Mouse (Mus musculus): Measurements from ENCODE around the gene Mettl26.

- no peak for TF ChIP-seq FLI1 (IDR thresholded peaks at IDR 0.05; ENCODE audit: low read length)
- TF ChIP-seq GATA1 (IDR thresholded peaks at IDR 0.05; ENCODE audit: borderline replicate concordance, low read length): no peak
These were observed 49.6 kb upstream of the Mettl26 start for GRCm38 (mm10) chr17:25825311-25825710.

All from megakaryocyte, embryonic 14.5 days (primary cell).